Mouse (Mus musculus) lung, postnatal 14 days (tissue): ENCODE results near the gene Atp6v0a4.
A peak's percentile ranks its signal among the peaks of the same experiment; 100 is the strongest.

Source experiments
- DNase-seq: peaks from one replicate; pipeline ENCODE4 v3.0.0; 2021

Atp6v0a4 gene

DNA sequence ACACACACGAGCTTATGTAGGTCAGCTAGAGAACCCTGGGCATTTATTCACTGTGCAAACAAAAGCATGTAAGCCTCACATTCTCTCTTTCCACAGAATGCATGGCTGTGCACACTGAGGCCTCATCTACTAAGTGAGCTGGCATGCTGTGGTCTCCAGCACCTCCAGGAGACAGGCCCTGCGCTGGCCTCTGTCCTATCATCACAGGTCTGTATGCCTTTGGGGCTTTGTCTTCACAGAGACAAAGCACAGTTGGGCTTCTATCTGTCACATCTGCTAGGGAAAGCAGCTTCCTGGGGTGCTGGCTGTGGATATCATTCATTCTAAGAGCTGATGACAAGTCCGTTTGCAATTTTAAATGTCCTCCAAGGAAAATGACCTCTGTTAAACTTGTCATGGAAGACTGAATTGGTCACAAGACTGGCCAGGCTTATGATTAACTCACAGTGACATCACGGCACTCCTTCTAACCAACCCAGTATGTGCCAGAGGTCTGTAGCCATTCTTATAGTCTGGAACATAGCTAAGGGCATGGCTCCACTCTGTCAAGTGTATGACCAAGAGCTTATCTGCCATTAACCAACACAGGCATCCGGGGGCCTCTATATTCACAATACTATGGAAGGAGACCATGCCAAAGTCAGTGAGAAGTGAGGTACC is 52.1 kb downstream of the Atp6v0a4 start:
- no peak for DNase-seq

DNA sequence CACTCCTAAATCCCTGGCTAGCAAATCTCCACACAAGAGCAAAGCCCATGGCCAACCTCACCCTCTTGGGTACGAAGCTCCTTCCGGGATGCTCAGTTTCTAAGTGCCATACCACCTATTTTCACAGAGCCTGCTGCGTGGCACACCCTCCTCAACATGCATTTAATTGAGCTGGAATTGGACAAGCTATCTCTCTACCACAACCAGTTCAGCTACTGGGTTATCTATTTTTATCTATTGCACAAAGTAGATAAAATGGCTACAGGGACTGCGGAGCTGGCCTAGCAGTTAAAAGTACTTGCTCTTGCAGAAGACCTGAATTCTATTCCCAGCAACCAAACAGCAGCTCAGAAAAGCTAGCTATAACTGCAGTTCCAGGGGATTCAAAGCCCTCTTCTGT is 53.1 kb downstream of the Atp6v0a4 start:
- DNase-seq, result no peak

DNA sequence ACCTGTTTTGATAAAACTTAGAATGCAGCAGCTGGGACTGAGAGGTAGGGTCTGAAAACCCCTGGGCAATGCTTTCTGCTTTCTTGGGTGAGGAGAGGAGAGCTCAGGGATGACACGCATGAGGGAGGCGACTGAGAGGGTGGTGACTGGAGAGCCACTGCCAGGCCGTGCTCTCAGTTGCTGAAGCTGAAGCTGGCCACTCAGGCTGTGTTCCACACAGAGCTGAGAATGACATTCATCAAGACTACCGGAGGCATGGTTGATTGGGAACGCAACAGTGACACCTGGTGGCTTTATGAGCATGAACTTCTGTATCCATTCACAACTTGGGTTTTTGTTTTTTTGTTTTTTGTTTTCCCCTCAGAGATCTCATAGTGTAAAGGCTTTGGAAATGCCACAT is 58.2 kb downstream of the Atp6v0a4 start:
- peak; percentile 69 for DNase-seq

DNA sequence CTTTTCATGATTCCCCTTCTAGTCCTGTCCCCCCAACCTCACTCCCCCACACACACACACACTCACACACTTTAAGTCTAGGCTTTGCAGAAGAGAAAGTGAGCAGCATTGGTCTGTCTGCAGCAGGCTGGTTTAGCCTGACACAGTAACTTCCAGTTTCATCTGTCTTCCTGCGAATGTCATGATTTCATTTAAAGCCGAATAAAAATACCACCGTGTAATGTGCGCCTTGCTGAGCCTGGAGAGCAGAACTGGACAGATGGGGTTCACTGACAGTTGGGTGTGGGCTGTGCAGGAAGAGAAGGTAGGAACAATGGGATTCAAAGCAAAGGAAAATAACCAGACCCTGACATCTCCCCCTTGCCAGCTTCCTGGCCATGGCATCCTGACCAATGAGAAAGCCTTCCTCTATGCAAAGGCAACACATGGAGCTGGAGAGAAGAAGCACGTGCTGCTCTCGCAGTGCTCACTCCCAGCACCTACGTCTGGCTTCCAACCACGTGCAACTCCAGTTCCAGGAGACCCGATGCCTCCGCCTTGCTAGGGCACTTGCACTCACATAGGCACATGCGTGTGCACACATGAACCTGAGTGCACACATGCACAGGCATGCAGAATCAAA is 58.8 kb downstream of the Atp6v0a4 start:
- no peak for DNase-seq

DNA sequence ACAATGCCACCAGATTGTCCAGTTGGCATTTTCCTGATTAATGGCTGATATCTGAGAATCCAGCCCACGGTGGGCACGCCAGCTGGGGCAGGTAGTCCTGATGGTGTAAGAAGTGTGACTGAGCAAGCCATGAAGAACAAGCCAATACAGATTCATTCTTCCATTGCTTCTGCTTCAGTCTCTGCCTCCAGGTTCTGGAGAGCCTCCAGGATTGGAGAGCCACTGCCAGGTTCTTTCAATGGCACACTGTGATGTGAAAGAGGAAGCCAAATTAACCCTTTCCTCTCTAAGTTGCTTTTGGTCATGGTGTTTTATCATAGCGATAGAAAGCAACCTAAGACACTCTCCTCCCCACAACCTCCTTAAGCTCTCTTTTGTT is 59.3 kb downstream of the Atp6v0a4 start:
- no peak for DNase-seq

DNA sequence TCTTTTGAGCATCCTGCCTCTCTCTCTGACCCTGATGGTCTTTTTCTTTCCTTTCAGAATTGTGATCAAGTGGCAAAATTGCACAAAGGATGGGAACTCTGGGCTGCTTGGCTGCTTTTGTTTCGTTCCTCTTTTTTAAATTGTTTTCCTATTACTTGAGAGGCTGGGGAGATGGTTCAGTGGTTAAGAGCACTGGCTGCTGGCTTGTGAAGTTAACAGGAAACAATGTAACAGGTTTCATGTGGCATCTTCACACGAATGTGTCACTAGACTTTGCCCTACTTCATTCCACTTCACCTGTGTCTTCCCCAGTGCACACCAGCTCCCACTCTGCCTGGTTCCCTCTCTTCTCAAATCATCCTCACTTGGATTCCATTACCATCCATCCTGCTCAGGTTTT is 59.8 kb downstream of the Atp6v0a4 start:
- no peak for DNase-seq

DNA sequence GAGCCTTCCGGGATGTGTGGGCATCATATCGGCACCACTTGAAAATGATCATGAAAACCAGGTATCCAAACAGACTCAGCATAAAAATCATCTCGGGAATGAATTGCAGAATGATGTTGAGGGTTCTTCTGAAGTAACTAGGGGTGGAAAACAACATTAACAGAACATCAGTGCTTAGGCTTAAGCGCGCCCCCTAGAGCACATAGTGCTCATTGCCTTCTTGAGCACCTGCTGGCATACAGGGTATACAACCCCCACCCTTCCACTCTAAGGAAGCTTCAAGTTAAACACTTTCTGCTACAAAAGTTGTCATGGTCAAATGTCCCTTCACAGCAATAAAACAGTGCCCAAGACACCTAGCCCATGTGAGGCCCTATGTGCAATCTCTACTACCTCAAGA is 65.6 kb downstream of the Atp6v0a4 start:
- no peak for DNase-seq

DNA sequence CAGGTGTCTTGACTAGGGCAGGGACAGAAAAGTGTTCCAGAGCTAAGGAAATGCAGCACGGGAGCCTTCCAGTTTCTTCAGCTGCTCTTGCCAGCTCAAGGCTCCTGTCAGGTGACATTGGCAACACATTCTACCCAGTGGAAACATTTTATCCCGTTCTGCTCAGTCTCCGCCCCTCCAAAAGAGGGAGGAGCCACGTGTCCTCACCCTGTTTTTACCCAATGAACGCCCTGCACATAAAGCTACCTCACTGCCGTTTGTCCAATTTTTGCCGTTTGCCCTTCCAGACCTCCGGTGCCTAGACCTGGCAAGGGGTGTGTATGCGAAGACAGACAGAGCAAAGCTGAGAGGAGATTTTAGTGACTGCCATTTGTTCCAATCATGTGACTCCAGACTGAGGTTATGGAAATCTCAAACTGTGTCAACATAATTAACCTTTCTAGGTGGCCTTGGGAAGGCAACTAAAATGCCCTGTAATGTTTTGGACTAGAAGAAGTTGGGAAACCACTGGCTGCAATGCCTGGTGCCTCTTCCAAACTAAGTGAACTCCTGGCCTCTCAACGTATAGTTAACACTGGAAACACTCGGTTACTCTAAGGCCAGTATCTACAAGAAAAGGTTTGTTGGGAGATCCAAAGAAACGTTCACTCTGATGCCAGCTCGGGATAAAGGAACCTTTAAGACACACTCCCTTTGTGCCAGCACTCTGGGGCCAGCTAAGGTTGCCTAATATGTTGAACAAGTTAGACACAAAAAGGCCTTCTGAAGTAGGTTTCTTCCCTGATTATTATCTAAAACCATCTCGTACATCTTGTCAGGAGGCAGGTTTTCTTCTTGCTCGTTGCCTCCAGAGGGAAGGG is 68.7 kb downstream of the Atp6v0a4 start:
- DNase-seq, result no peak

DNA sequence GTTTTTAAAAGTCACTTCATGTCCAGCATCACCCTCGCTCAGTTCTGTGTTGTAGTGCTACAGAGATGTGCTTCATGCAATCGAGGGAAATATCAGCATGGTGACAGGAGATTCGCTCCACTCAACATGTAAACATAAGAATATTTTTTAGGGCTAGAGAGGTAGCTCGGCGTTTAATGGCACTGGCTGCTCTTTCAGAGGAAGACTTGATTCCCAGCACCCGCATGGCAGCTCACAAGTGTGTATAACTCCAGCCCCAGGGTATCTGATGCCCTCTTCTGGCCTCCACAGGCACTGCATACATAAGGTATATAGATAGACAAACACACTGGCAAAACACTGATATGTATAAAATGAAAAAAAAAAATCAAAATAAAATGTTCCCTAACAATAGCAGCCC is 74.8 kb downstream of the Atp6v0a4 start:
- DNase-seq, result no peak

DNA sequence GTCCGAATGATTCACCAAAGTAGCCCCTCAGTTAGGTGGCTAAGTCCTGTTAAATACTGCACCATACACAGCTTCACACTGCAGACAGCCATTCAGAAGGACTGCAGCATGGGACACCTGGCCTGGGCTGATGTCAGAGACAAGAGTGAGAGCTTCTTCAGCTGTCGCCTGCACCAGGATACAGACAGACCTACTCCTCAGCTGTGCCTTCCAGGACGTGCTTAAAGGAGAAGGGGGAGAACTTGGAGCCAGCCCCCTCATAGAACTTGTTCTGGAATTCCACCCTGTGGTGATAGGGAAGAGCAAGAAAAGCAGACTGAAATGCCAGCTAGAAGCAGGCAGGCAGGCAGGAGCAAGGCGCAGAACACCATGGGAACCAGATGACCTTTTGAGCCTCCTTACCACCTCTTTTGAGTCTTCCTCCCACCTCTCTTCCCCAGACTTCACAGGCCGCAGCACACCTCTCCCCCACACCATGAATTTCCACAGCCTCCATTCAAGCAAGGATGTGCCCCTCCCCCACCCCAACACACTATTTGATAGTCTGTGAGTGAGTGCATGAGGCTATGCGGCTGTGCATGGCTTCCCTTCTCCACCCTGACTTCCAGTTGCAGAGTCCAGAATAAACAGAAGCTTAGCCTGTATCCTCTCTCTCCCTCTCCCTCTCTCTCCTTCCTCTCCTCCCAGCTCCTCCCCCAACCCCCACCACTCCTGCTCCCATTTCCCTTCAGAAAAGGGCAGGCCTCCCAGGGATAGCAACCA is 75.4 kb downstream of the Atp6v0a4 start:
- DNase-seq, result no peak

DNA sequence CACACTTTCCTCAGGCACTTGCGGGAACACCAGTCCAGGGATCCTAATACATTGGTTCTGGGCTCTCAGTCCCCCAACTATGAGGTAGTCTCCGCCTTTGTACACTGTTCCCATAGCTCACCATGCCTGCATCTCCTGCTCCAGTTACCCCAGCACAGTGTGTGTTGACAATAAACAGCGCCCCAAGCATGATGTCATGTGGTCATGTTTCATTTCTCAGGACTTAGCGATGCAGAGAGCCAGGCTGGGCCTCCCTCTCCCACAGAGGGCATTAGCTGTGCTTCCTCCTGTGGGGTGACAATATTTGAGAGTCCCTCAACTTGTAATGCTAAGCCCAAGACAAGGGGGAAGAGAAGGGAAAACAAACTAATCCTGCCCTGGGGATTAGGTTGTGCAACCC is 76.4 kb downstream of the Atp6v0a4 start:
- DNase-seq, result no peak

DNA sequence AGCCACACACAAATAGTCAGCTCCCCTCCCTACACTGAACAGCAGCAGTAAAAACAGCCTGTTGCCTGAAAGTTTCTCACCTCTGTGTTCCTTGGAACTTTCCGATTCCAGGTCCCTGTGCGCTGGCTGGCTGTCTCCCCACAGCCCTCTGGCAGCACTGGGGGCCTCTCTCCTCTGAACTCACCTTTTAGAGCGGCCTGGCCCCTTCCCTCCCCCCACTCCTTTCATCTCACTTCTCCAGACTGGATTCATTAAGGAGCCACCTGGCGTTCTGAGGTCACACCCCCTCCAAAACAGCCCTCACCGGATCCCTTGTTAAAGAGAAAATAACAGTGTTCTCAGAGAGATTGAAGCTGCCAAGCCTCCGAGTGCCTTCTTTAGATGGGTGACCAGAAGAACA is 77.5 kb downstream of the Atp6v0a4 start, which contains the start of gene Svopl:
Gene Svopl, minus strand, starts transcription at position 159 of the 400 bp plus-strand sequence.
- DNase-seq, result no peak

DNA sequence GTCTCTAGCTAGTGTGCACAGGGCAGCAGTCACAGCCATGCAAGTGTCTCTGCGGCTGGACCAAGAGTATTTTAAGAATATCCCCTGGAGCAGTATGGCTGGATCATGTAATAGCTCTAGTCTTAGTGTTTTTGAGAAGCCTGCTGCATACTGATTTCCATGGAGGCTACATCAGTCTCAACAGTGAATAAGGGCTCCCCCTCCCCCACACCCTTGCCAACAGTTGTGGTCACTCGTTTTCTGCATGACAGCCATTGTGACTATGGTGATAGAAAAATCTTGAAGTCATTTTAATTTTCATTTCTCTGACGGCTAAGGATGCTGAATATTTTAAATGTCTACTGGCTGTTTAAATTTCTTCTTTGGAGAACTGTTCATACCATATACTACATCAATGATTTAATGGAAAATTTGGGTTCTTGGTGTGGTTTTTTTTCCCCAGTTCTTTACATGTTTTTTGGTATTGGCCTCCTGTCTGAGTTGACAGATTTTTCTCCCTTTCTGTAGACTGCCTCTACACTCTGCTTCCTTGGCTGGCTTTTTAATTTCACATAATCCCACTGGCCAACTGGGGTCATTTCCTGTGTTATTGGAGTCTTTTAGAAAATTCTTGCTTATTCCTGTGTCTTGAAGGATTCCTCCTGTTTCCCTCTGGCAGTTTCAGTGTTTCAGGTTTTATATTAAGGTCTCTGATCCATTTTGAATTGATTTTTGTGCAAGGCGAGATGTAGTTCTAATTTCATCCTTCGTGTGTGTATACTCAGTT is 91.4 kb downstream of the Atp6v0a4 start:
- no peak for DNase-seq

DNA sequence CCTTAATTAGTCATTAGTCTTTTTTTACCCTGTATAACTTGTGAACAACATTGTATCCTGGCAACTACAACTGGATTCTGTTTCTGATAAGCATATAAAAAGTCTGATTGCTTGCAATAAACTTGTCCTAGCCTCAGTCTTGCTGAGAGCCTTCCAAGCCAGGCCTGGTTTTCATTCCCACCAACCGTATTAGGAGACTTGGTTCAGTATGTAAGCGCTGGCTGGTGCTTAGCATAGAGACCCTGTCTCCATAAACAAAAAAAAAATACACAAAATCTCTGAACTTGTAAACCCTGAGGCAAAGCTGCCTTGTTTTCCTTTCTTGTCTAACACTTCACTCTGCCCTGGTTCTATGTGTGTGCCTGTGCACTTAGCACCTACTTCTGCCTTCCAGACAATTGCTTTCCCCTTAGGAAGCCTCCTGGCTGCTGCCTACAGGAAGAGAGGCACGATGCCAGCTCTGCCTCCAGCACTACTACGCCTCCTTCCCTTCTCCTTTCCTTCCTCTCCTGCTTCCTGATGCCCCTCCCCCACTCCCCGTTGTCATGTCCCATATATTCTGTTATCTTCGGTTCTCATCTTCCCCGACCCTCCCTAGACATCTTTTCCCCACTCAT is 92.4 kb downstream of the Atp6v0a4 start:
- peak; percentile 51 for DNase-seq

DNA sequence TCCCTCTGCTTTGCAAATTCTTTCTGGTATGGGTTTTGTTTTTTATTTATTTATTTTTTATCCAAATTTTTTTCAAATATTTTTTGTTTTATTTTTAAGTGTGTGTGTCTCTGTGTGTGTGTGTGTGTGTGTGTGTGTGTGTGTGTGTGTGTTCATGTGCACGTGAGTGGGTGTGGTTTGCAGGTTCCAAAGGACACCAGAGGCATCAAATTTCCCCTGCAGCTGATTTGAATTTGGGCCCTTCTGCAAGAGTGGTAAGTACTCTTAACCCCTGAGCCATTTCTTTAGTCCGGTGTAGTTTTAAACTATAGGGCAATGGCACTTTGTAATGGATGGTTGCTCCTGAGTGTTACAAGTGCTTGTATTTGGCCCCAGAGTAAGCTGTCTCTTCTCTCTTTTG is 96.2 kb downstream of the Atp6v0a4 start:
- no peak for DNase-seq

DNA sequence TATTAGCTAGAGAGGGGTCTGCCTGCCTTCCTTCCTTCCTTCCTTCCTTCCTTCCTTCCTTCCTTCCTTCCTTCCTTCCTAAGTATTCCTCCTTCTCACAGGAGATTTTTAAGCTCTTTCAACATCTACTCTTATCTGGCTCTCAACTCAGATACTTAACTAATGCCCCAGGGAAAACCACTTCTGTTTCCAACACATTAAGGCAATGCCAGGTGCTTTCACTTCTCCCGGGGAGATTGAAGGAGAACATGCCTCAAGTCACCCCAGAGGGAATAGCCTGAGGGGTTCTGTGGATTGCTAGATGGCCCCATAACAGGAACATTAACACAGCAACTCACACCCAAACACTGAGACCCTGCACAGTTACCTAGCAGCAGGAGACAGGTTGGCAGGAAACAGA is 96.6 kb downstream of the Atp6v0a4 start:
- DNase-seq, result no peak

DNA sequence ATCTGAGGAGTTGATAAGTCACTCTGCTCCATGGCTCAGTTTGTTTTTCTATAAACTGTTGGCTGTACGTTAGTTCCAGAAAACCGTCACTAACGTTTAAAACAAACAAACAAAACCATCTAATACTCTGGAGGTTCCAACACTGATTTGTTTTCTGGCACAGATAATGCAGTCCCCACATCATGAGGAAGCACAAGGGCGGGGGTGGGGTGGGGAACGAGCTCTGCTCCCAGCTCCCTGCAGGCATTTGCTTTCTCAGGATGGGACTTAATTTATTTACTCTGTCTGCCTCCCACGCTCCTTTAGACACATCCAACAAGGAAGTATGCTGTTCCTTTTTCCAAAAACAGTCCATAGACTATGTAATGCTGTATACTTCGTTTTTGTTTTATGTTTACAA is 101.1 kb downstream of the Atp6v0a4 start:
- no peak for DNase-seq

DNA sequence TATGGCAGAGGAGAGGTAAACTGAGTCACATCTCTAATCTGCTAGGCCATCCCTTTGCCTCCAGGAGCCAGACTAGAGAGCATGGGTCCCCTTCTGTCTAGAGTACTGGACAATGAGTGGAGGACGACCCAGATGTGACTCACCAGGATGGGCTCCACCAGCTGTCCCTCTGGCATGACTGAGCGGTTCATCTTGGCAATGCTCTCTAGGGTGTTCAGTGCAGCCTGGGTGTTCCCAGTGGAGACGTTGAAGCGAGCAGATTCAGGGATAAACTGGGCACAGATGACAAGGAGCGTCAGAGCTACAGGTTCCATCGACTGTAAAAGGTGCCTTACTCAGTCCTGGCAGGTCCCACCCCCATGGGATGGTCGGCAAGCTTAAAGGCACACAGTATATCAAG is 103.0 kb downstream of the Atp6v0a4 start:
- DNase-seq, result no peak

DNA sequence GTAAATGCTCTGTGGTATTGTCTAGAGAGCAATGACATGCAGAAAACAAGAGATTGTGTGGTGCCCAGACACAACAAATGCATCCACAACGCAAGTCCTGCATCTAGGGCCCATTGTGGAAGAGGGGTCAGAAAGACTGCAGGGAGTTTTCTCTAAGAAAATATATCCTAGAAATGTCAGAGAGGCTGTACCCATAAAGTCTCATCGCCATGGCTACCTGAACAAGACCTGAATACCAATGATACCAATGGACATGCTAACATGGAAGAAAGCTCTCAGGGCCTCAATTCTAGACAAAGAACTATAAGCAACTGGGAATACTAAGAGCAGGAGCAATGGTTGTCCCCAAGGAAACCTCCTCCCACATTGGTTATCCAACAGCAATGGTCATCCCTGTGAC is 111.6 kb downstream of the Atp6v0a4 start:
- DNase-seq, result no peak

DNA sequence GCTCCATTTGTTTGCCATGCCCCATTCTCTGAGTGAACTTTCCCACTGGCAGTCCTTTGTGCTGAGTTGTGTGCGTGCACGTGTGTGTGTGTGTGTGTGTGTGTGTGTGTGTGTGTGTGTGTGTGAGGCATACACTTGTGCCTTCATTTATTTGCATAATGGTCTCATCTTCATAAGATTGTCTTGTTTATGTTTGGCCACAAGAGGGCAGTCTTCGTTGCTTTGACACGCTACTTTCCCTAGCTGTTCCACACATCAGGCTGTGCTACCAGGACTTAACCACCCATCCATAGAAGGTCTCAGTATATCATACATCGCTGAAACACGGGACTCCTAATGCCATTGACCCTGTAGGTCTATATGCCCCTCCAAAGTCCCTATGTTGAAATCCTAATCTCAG is 116.9 kb downstream of the Atp6v0a4 start:
- DNase-seq, result peak; percentile 70
